Mouse (Mus musculus): ENCODE results near the gene Zbtb45.
A peak's percentile ranks its signal among the peaks of the same experiment; 100 is the strongest.

The Zbtb45 gene

DNA sequence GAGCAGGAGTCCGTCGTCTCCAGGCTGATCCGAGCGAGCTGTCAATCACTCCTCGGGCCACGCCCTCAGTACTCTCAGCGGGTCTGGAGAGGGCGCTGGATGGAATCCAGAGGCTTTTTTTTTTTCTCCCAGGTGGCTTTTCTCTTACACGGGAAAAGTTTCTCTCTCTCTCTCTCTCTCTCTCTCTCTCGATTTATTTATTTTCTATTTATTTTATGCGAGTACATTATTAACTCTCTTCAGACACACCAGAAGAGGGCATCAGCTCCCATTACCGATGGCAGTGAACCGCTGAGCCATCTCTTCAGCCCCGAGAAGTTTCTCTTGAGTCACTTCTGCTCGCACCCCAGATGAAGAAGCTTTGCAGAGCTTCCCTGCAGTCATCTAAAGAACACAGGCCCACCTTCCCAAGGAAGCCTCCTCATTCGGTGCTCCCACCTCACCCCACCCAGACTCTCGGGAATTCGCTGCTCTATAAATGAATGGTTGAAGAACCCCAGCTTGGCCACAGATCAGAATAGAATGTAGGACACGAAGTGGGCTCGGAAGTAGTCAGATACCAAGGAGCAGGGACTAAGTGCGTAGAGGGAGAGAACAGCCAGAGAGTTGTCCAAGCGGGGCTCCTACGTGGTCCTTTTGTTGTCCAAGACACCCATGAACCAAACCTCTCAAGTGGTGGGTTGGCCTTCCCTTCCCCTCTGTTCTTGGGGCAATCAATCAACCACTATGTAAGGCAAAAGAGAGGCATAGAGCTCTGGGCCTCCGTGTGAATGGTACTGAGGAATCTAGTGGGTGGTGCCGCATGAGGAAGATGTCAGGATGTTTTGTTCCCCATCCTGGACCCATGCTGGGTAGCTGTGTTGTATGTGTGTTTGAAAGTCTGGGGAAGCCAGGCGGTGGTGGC is at the start of gene Zbtb45:
TSS of gene Zbtb45 (minus strand) at position 30 of the 904 bp plus-strand sequence.
- DNase-seq, result peak; percentile 27

DNA sequence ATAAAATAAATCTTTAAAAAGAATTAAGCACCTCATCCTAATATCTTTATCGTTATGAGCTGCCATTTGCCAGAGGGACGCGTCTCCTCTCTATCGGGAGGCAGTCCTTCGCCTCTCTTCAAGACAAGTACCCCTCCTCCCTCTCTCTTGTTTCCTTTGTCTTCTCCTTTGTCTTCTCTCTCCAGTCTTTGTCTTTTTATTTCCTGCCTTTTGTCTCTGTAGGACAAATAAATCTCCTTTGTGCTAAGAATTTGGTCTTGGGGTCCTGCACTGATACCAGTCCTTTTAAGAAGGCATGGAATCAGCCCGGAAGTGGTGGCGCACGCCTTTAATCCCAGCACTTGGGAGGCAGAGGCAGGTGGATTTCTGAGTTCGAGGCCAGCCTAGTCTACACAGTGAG is 49.7 kb upstream of the Zbtb45 start:
- no peak for DNase-seq

DNA sequence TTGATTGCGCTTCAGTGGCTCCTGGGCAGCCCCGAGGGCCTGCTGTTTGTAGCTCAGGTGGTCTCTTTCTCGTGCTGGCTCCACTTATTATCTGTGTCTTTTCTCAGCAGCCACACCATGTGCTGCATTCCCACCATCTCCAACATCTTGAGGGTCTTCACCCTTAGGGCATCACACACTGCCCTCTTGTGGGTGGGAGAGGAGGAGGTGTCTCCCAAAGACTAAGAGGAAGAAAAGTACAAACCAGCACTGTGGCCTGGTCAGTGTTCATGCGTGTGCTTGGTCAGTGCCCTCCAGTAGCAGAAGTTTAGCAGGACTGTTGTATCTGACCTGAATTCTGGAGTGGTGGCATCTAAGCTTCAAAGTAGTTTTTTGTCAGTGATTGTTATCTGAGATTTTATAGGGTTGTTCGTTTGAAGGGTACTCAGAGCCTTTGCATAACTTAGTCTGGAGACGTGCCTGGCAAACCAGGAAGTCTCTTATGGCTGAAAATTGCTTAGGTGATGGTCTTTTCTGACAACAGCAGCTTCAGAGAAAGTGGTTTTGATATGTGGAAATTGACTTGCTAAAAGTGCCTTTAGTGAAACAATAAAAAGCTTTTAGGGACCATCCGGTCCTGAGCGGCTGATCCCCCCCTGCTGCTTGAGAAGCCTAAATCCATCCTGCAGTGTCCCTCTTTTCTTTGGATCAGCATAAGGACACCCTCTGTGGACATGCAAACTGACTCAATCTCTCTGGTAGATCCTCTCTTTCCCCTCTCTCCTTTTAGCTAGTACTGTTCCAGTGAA is 47.3 kb upstream of the Zbtb45 start:
- peak; percentile 26 for DNase-seq

- DNase-seq, result peak; percentile 95
These were observed 44.6 kb upstream of the Zbtb45 start, which contains the start of gene Mzf1 for GRCm38 (mm10) chr7:13054287-13055010. Gene Mzf1 (minus strand): TSS chr7:13054764.

- DNase-seq, result no peak
These were observed 44.1 kb upstream of the Zbtb45 start for GRCm38 (mm10) chr7:13053961-13054286.

DNA sequence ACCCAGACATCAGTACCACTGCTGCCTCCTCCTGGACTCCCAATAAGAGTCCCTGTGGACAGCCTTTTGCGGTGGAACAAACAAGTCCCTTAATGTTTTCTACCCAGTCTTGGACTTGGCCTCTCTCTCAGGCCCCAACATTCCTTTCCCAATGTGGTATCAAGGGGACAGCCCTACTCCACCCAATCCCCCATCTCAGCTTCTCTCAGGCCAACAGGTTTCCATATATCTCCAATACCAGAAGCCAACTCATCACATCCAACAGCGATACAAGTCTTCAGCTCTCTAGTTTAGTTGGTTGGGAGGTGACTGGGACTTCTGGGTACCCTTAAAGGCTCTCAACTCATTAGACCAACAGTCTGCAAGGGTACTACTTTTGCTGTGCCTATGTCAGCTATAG is 43.7 kb upstream of the Zbtb45 start:
- no peak for DNase-seq

GRCm38 (mm10) chr7:13053001-13053400 is 43.2 kb upstream of the Zbtb45 start:
- DNase-seq, result no peak

DNA sequence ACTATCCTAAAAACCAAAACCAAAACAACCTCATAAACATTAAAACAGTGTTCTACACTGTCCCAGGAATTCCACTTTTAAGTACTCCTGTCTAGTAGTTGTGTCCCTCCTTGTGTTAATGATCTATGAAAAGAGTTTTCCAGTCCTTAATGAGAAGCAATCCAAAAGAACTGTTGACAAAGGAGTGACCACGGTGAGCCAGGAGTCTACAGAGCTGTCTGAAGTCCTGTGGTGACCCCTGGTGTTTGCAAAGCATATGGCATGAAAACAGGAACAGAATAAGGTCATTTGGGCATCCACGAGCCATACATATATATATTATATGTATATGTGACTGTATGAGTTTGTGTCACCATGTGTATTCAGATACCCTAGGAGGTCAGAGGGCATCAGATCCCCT is 36.2 kb upstream of the Zbtb45 start:
- DNase-seq, result peak; percentile 73

DNA sequence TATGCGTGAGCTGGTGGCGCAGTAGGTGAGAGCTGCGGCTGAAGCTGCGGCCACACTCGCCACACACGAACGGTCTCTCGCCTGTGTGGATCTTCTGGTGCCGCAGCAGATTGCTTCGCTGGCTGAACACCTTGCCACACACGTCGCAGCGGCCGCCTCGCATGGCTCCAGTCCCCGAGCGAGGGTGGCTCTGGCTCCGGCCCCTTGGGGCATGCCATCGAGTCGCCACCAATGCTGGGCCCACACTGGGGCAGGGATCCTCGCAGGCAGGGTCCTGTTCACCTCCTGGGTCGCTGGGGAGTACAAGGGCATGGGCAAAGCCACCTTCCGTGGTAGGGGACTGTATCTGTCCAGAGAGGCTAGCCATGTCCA is 34.4 kb upstream of the Zbtb45 start:
- no peak for DNase-seq

GRCm38 (mm10) chr7:13043445-13044253 is 33.8 kb upstream of the Zbtb45 start:
- no peak for DNase-seq

DNA sequence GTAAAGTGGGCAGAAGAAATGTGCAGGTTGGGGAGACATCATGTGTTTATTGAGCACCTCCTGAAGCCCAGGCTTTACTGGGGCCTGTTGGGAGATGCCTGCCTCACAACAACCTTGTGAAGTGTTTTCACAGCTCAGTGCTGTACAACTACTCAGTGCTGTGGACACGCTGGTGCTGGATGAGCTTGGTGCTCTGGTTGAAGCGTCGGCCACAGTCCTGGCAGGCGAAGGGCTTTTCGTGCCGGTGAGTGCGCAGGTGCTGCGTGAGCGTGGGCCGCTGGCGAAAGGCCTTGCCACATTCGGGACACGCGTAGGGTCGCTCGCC is 33.2 kb upstream of the Zbtb45 start:
- no peak for DNase-seq

GRCm38 (mm10) chr7:13042511-13042910 is 32.7 kb upstream of the Zbtb45 start:
- no peak for DNase-seq

DNA sequence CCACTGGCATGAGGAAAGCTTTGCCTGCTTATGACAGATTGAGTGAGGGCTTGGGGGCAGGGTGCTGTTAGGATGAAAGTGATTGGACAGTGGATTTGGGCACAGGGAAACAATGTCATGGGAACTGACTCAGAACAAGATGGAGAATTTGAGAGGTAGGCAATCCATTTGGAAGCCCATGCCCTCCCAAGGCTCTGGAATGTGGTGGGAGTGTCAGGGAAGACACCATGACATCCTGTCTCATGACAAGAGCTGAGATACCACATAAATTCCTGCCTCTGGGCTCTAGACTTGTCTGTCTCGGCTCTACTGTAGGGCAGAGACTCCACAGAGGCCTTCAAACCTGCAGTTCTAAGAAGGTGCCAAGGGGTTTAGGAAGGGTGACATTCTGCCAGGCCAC is 31.4 kb upstream of the Zbtb45 start:
- DNase-seq, result no peak

DNA sequence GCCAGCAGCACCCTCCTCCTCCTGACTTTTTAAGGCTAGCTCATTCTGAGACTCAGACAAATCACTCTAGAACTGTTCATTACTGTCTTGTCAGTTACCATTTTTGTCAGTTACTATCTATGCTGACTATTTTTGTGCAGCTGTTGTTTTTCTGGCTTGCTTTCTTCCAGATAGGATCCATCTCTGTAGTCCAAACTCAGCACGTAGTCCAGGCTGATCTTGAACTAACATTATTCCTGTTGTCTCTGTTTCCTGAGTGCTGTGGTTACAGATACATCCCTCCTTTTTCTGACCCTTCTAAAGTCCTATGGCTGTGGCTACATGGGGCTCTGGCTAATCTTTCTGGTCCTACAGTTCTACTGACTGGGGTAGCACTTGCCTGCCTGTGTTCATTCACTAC is 29.3 kb upstream of the Zbtb45 start:
- no peak for DNase-seq

GRCm38 (mm10) chr7:13038621-13039169 is 28.9 kb upstream of the Zbtb45 start:
- DNase-seq, result no peak

GRCm38 (mm10) chr7:13037901-13038555 is 28.2 kb upstream of the Zbtb45 start, which contains the start of gene Ube2m:
Gene Ube2m (minus strand): TSS chr7:13038275.
- DNase-seq, result peak; percentile 100

- DNase-seq, result no peak
These were observed 27.5 kb upstream of the Zbtb45 start for GRCm38 (mm10) chr7:13037366-13037765.

- DNase-seq, result no peak
These were observed 27.0 kb upstream of the Zbtb45 start for GRCm38 (mm10) chr7:13036806-13037205.

- peak; percentile 48 for DNase-seq
These were observed 25.5 kb upstream of the Zbtb45 start for GRCm38 (mm10) chr7:13035211-13035855.

DNA sequence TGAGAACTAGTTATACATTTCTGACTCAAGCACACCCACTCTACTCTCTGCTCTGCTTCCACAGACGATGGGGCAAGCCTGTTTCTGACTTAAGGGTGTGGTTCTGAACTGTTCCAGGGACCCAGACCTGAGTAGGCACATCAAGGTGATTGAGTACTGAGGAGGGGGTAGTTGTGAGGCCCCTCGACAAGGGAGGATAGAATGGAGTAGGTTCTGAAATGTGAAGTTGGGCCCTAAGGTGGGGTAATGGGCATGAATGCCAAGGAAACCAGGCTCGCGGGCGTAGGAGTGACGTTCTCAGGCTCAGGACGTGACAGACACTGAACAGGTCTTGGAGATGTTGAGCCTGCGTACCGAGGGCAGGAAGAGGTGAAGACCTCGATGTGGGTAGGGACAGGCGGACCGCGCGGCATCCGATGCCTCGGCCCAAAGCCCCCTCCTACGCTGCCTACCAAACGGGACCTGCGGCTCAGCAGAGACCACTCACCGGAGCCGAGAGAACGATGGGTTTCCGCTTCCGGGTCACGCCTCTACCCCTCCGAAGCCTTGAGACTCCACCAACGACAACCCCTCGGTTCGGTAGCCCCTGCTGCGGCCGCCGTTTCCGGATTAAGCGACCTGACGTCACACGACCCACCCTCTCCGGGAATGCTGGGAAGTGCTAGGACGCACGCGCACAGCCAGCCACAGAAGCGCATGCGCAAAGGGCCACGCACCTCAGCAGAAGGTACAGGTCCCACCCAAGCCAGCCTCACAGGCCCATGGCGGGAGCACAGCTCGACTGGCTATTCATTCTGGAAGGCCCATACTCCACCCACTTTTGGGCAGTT is 24.5 kb upstream of the Zbtb45 start, which contains the start of gene Chmp2a:
TSS of gene Chmp2a (minus strand) at position 660 of the 830 bp plus-strand sequence.
- peak; percentile 98 for DNase-seq

Measured in thymus, postnatal 14 days (tissue).